Mouse (Mus musculus) heart, postnatal 0 days (tissue): ENCODE results near the gene Acoxl. TPM values are rescaled to one million over a fixed set of nuclear protein-coding genes. Genes with fewer than 3 reads are reported as not detected.

Source experiments
- ATAC-seq: fragments of 200-750 bp; cut with Nextera tagmentation; 2 replicates; pipeline ENCODE4 v1.8.0; 2017; ENCODE audit warnings: low read depth, moderate number of reproducible peaks, moderate library complexity; ENCODE audit not compliant: insufficient read depth
- DNase-seq: peaks from one replicate; pipeline ENCODE4 v3.0.0-alpha.2; 2016; ENCODE audit warnings: low spot score
- H3K27ac ChIP-seq: fragments of 300-500 bp; sonication (generic); 2 replicates; pipeline ENCODE4 v1.5.1; 2014; ENCODE audit warnings: low read depth, mild to moderate bottlenecking
- H3K27me3 ChIP-seq: fragments of 300-500 bp; sonication (generic); 2 replicates; pipeline ENCODE4 v1.6.1; 2014; ENCODE audit warnings: low read length, mixed read lengths; ENCODE audit not compliant: control insufficient read depth, insufficient read depth
- H3K36me3 ChIP-seq: fragments of 300-500 bp; sonication (generic); replicated peaks from 2 replicates; pipeline ENCODE4 v1.6.1; 2014; ENCODE audit warnings: low read length, mixed read lengths; ENCODE audit not compliant: control insufficient read depth, insufficient read depth
- H3K4me1 ChIP-seq: fragments of 300-500 bp; sonication (generic); 2 replicates; pipeline ENCODE4 v1.6.1; 2014; ENCODE audit warnings: antibody characterized with exemption; ENCODE audit not compliant: control insufficient read depth, insufficient read depth
- H3K4me2 ChIP-seq: fragments of 300-500 bp; sonication (generic); 2 replicates; pipeline ENCODE4 v1.6.1; 2014; ENCODE audit warnings: low read depth, mild to moderate bottlenecking, low read length, moderate library complexity
- H3K4me3 ChIP-seq: fragments of 300-500 bp; sonication (generic); 2 replicates; pipeline ENCODE4 v1.5.1; 2014; ENCODE audit warnings: low read depth, low read length
- H3K9ac ChIP-seq: fragments of 300-500 bp; sonication (generic); replicated peaks from 2 replicates; pipeline ENCODE4 v1.6.1; 2014; ENCODE audit warnings: low read depth, low read length, mixed read lengths
- H3K9me3 ChIP-seq: fragments of 300-500 bp; sonication (generic); replicated peaks from 2 replicates; pipeline ENCODE4 v1.6.1; 2016; ENCODE audit warnings: low read length; ENCODE audit not compliant: control insufficient read depth
- CTCF ChIP-seq: IDR thresholded peaks from 2 replicates; pipeline ENCODE4 v1.5.1; 2016; ENCODE audit warnings: antibody characterized with exemption, control low read depth, low read depth
- EP300 ChIP-seq: IDR thresholded peaks from 2 replicates; pipeline ENCODE4 v1.6.1; 2016; ENCODE audit warnings: antibody characterized with exemption, low read depth
- WGBS: fragments of 180-500 bp; shearing (Covaris S2); extraction: QIAGEN DNeasy Blood & Tissue Kit; methylation state at CpG from one replicate; pipeline ENCODE4 v1.1.7; 2014; 5-methylcytosine and 5-hydroxymethylcytosine counted together
- polyA plus RNA-seq: library from polyadenylated mRNA; unstranded; fragments of >200 nt; fragmentation: Nextera tagmentation; extraction: Ambion mirVana; gene quantifications from 2 replicates; pipeline ENCODE4 v1.2.1, GENCODE M21; 2015
- total RNA-seq: library from RNA; depleted of rRNA; stranded (reverse); fragments of >200 nt; gene quantifications from 2 replicates; pipeline ENCODE4 v1.2.3, GENCODE M21; 2014; ENCODE audit warnings: low replicate concordance

The Acoxl gene
- total and polyA plus RNA-seq, 2 experiments from 2014 or later = 0.37 TPM; not detected in 1

DNA sequence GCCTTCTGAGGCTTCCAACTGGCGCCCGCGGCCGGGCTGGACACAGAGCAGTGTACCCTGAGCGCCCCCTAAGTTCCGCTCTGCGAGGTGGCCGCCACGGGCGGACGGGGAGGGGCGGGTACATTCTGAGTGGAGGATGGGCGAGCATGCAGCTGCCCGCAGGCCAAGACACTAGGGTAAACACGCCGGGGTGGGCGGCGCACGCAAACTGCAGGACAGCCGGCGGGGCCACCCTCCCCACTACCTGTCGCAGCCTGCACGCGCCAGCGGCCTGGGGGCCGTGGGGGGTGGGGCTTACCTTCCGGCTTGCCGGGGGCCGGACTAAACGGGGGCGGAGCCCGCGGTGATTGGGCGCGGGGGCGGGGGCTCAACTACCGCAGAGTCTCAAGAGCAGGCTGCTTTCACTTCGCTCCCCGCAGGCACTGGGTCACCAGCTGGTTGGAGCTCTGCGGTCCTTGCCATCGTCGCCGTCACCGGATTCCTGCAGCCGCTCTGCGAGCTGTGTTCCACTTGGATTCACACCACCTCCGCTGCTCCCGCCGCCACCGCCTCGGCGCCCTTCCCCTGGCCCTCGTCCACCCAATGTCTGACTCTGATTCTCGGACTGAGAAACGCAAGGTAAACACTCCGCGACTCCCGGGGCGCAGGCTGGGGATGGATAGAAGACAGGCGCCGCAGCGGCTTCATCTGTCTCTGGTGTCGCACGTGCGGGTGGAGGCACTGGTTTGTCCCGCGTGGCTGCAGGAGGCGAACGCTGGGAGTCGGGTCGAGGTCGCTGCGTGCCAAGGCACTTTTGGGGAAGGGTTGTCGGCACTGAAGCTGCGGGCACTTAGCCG is 287.2 kb downstream of the Acoxl start, which contains the start of gene Bcl2l11:
Bcl2l11 (plus strand) TSS at position 404 of the 836 bp plus-strand sequence.
- H3K27ac ChIP-seq = peak within 1 kb of the TSS; percentile 95
- peak within 1 kb of the TSS; percentile 89 for H3K4me2 ChIP-seq
- ATAC-seq (peak; percentile 82), DNase-seq (peak; percentile 94)
- H3K9ac ChIP-seq = peak within 1 kb of the TSS; percentile 62
- H3K4me1 ChIP-seq = peaks cover 36% of the 10 kb centered on the region
- peak within 1 kb of the TSS; percentile 67 for H3K4me3 ChIP-seq
- H3K27me3 ChIP-seq = 0 out of 2 replicates have a peak, but pooled peaks cover 9% of the 10 kb centered on the region
- TF ChIP-seq EP300 = peak; percentile 93
- peak; percentile 61 for TF ChIP-seq CTCF
- peaks cover 16% of the 10 kb centered on the region for H3K36me3 ChIP-seq
- WGBS = 0% methylated on average over 71 of the region's 76 CpGs
- no peaks in the 10 kb centered on the region for H3K9me3 ChIP-seq

DNA sequence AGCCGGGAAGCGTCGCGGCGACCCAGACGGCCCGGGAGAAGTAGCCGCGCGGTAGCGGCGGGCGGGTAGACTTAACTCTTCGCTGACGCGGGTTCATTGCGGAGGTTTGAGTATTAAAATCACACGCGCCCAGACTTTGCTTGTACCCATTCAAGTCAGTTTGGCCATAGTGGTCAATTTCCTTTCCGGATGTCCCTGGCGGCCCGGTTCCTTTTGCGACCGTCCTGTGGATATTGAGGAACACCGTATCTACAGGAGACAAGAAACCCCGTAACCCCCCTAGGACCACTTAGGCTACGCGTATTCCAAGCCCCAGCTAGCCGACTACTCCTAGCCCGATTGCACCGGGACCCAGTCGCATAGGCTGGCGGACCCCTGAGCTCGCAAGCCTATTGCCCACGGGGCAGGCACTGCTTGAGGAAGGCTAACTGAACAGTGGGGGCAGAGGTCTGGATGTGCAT is 287.9 kb downstream of the Acoxl start:
- Histone ChIP-seq H3K4me1 (peaks cover 36% of the 10 kb centered on the region), H3K4me3 (peak overlapping the region; percentile 67), H3K27ac (peak overlapping the region; percentile 95), H3K36me3 (peaks cover 24% of the 10 kb centered on the region), H3K27me3 (0 out of 2 replicates have a peak, but pooled peaks cover 7% of the 10 kb centered on the region), H3K9me3 (no peaks in the 10 kb centered on the region), H3K4me2 (peak overlapping the region; percentile 89), H3K9ac (peak overlapping the region; percentile 62)
- WGBS = under 1% methylated on average over 35 of the region's 35 CpGs
- ATAC-seq = no peak
- DNase-seq = no peak
- TF ChIP-seq EP300 (no peak), CTCF (no peak)

DNA sequence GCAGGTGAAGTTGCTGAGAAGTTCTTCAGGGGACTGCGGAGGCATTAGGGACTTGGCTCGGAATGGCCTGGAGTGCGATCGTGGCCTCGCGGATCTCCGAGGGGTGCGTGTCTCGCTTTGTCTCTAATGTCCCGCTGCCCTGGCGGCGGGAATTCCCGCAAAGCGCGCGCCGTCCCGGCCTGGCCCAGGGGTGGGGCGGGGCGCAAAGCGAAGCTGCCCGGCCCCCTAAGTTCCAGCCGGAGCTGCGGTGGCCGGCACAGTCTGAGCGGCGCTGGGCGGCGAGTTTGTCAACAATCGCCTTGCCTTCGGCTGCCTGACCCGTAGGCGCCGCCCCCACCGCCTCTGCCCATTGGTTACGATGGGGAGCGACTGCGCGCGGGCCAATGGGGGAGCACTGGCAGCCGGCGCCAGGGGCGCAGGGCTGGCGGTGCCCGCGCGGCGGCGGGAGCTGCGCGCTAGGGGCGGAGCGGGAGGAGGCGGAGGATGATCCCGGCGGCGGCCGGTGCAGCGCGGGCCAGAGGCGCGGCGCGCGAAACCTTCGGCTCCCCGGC is 288.5 kb downstream of the Acoxl start:
- TF ChIP-seq CTCF = no peak
- TF ChIP-seq EP300 = no peak
- Histone ChIP-seq H3K27me3 (0 out of 2 replicates have a peak, but pooled peaks cover 1% of the 10 kb centered on the region), H3K4me3 (peak overlapping the region; percentile 67), H3K4me1 (peaks cover 36% of the 10 kb centered on the region), H3K36me3 (peaks cover 27% of the 10 kb centered on the region), H3K4me2 (peak overlapping the region; percentile 89), H3K9ac (peak overlapping the region; percentile 62), H3K27ac (peak overlapping the region; percentile 95), H3K9me3 (no peaks in the 10 kb centered on the region)
- peak; percentile 84 for ATAC-seq
- peak; percentile 96 for DNase-seq
- WGBS = under 1% methylated on average over 48 of the region's 67 CpGs

DNA sequence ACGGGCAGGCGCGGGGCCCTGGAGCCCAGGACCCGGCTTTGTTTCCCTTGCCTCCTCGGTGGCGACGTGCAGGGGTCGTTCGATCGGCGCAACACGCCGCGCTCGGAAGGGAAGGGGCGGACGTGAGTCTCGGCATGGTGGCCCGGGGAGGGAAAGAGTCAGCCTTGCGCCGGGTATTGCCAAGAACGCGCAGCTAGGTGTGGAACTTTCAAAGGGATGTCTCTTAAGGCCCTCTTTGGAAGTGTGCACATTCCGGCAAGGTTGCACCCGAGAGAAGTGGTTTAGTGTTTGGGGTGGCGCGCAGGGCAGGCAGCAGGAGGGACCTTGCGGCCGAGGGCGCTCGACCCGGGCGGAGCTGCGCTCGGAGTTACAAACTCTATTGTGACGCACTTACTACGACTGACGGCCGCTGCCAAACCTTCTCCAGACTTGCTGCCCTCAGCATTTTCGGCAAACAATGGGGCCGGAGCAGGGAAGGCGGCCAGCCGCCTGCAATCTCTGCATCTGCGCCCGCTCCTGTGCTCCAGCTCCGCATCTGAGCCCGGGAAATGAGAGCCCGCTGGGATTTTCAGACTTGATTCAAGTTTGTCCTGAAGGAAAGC is 289.1 kb downstream of the Acoxl start:
- Histone ChIP-seq H3K4me2 (peak overlapping the region; percentile 89), H3K27ac (peak overlapping the region; percentile 95), H3K27me3 (no peaks in the 10 kb centered on the region), H3K9ac (peak overlapping the region; percentile 62), H3K36me3 (peaks cover 31% of the 10 kb centered on the region), H3K9me3 (no peaks in the 10 kb centered on the region), H3K4me3 (peak overlapping the region; percentile 67), H3K4me1 (peaks cover 30% of the 10 kb centered on the region)
- TF ChIP-seq EP300 (peak; percentile 30; the same call in 1 of the 2 replicates), CTCF (no peak)
- ATAC-seq (peak; percentile 43), DNase-seq (peak; percentile 87)
- under 1% methylated on average over 48 of the region's 48 CpGs for WGBS

DNA sequence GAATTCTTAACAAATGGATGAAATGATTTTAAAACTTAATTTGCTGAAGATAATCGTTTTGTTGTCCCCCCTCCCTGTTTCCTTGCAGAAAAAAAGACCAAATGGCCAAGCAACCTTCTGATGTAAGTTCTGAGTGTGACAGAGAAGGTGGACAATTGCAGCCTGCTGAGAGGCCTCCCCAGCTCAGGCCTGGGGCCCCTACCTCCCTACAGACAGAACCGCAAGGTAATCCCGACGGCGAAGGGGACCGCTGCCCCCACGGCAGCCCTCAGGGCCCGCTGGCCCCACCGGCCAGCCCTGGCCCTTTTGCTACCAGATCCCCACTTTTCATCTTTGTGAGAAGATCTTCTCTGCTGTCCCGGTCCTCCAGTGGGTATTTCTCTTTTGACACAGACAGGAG is 289.9 kb downstream of the Acoxl start:
- peak overlapping the region; percentile 89 for H3K4me2 ChIP-seq
- TF ChIP-seq CTCF (no peak), EP300 (no peak)
- no peak for DNase-seq
- peaks cover 22% of the 10 kb centered on the region for H3K4me1 ChIP-seq
- no peaks in the 10 kb centered on the region for H3K9me3 ChIP-seq
- ATAC-seq = no peak
- peak overlapping the region; percentile 95; the same call in 1 of the 2 replicates for H3K27ac ChIP-seq
- peaks cover 36% of the 10 kb centered on the region for H3K36me3 ChIP-seq
- H3K4me3 ChIP-seq = peak overlapping the region; percentile 67
- no peaks in the 10 kb centered on the region for H3K27me3 ChIP-seq
- 33% methylated on average over 10 of the region's 10 CpGs for WGBS
- peak overlapping the region; percentile 62 for H3K9ac ChIP-seq
